Mouse (Mus musculus) limb, embryonic 13.5 days (tissue): ENCODE data around the gene CN725425. TPM values are rescaled to one million over a fixed set of nuclear protein-coding genes. Genes with fewer than 3 reads are reported as not detected.

Source experiments
- ATAC-seq: fragments of 200-750 bp; cut with Nextera tagmentation; 2 replicates; pipeline ENCODE4 v1.8.0; 2017; ENCODE audit warnings: low read depth, moderate number of reproducible peaks, moderate TSS enrichment; ENCODE audit not compliant: low FRiP score
- H3K27ac ChIP-seq: fragments of 300-500 bp; sonication (generic); 2 replicates; pipeline ENCODE4 v1.5.1; 2015; ENCODE audit warnings: inconsistent platforms, mild to moderate bottlenecking, moderate library complexity
- H3K27me3 ChIP-seq: fragments of 300-500 bp; sonication (generic); 2 replicates; pipeline ENCODE4 v1.6.1; 2015; ENCODE audit warnings: mild to moderate bottlenecking, inconsistent platforms
- H3K36me3 ChIP-seq: fragments of 300-500 bp; sonication (generic); 2 replicates; pipeline ENCODE4 v1.6.1; 2015; ENCODE audit warnings: inconsistent platforms, mild to moderate bottlenecking, moderate library complexity
- H3K4me1 ChIP-seq: fragments of 300-500 bp; sonication (generic); 2 replicates; pipeline ENCODE4 v1.6.1; 2015; ENCODE audit warnings: inconsistent platforms
- H3K4me2 ChIP-seq: fragments of 300-500 bp; sonication (generic); replicated peaks from 2 replicates; pipeline ENCODE4 v1.6.1; 2015; ENCODE audit warnings: inconsistent platforms, mild to moderate bottlenecking, moderate library complexity
- H3K4me3 ChIP-seq: fragments of 300-500 bp; sonication (generic); 2 replicates; pipeline ENCODE4 v1.5.1; 2015; ENCODE audit warnings: moderate library complexity, mild to moderate bottlenecking, inconsistent platforms
- H3K9ac ChIP-seq: fragments of 300-500 bp; sonication (generic); 2 replicates; pipeline ENCODE4 v1.6.1; 2015; ENCODE audit warnings: mild to moderate bottlenecking, inconsistent platforms
- H3K9me3 ChIP-seq: fragments of 300-500 bp; sonication (generic); 2 replicates; pipeline ENCODE4 v1.6.1; 2016; ENCODE audit warnings: inconsistent platforms
- WGBS: fragments of 180-500 bp; shearing (Covaris S2); methylation state at CpG from one replicate; pipeline ENCODE4 v1.1.7; 2015; 5-methylcytosine and 5-hydroxymethylcytosine counted together
- polyA plus RNA-seq: library from polyadenylated mRNA; unstranded; fragments of >200 nt; fragmentation: Nextera tagmentation; extraction: Ambion mirVana; gene quantifications from 2 replicates; pipeline ENCODE4 v1.2.1, GENCODE M21; 2015

The CN725425 gene
- polyA plus RNA-seq, result not detected in 2 replicates

DNA sequence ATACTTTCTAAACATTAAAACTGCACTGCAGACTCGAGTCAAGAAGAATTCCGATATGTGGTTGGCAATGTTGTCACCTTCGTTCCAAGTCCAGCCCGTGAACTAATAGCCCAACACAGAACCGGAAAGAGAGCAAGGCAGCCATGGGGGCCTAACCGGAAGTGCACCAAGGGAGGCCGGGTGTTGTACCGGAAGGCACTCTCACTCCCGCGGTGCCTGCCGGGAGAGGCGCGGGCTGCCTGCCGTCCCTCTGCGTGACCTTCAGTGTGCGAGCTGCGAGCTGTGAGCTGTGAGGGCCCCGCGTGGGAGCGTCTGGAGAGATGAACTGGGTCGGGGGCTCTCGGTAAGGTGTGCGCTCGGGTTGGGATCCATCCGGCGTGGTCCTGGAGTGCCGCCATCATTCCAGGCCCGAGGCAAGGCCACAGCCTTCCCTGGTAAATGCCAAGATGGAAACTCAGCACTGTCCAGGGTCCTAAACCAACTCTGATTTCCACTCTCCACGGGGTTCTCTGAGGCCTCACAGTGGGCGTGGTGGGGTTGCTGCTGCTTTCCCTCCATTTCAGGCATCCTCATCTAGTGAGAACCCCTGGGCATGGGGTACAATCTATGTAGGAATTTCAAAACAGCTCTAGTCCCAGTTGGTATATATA lies at the start of gene CN725425:
CN725425 (plus strand) TSS at position 239 of the 650 bp plus-strand sequence.
- no peak within 1 kb of the TSS for H3K4me3 ChIP-seq
- ATAC-seq, result no peak
- no peak within 1 kb of the TSS for H3K4me2 ChIP-seq
- no peak within 1 kb of the TSS for H3K9ac ChIP-seq
- WGBS, result 90% methylated on average over 30 of the region's 30 CpGs
- H3K27me3 ChIP-seq, result no peaks in the 10 kb centered on the region
- H3K4me1 ChIP-seq, result no peaks in the 10 kb centered on the region
- H3K36me3 ChIP-seq, result no peaks in the 10 kb centered on the region
- H3K9me3 ChIP-seq, result no peaks in the 10 kb centered on the region
- H3K27ac ChIP-seq, result no peak within 1 kb of the TSS

DNA sequence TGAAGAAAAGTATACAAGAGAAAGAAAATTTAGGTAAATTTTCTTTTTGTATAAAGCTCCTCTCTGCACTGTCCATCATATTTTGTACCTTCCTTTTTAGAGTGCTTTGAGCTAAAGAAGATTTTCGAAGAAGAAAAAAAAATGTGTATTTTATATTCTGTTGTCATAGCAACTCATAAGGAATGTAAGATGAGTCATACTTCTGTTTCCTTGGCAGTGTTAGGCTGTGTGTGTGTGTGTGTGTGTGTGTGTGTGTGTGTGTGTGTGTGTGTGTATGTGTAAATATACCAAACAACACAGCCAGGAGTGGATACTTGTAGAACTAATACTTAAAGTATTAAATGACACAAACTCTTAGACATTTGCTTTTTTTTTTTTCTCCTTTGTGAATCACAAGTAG lies 46.7 kb upstream of the CN725425 start:
- no peaks in the 10 kb centered on the region for H3K27me3 ChIP-seq
- H3K4me1 ChIP-seq, result no peaks in the 10 kb centered on the region
- H3K36me3 ChIP-seq, result no peaks in the 10 kb centered on the region
- ATAC-seq, result no peak
- no peak overlapping the region for H3K27ac ChIP-seq
- WGBS, result 73% methylated on average over 1 of the region's 1 CpGs
- no peak overlapping the region for H3K4me3 ChIP-seq
- no peaks in the 10 kb centered on the region for H3K9me3 ChIP-seq
- H3K9ac ChIP-seq, result no peak overlapping the region
- no peak overlapping the region for H3K4me2 ChIP-seq

DNA sequence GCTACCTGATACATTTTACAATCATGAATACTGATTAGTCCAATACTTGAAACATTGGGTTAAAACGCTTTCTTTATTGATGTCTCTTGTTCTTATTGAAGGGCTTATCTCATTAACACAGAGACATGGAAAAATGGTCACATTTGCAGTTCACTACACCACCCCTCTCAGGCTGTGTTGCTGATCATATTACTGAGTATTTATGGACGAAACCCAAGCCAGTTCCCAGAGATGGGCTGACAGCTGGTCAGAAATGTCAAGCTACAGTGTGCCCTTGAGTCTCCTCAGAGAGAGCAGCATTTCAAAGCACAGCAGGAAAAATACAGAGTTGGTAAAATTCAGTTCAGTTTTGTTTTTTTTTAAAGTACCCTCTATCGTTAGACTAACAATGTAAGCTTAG lies 46.0 kb upstream of the CN725425 start:
- ATAC-seq, result peak; percentile 72; the same call in 1 of the 2 replicates
- Histone ChIP-seq H3K27ac (no peak overlapping the region), H3K9me3 (no peaks in the 10 kb centered on the region), H3K9ac (no peak overlapping the region), H3K4me3 (no peak overlapping the region), H3K36me3 (no peaks in the 10 kb centered on the region), H3K4me1 (no peaks in the 10 kb centered on the region), H3K27me3 (no peaks in the 10 kb centered on the region), H3K4me2 (no peak overlapping the region)
- WGBS, result 65% methylated on average over 3 of the region's 3 CpGs

DNA sequence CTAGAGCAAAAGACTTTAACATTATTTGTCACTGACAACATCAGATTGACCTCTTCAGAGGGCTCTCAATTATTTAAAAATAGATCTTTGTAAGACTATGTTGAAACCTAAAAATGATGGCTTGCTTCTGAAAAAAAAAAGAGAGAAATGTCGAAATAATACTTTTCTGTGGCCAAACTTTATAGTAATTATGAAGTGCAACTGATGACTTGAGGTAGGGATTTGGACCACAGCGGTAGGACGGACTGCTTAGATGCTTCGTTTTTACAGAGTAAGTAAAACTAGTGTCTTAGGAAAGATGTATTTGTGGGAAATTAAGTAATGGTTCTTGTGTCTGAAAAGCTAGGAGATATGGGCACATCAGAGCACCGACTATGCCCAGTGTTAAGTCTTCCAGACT lies 38.1 kb upstream of the CN725425 start:
- Histone ChIP-seq H3K4me2 (no peak overlapping the region), H3K9ac (no peak overlapping the region), H3K9me3 (no peaks in the 10 kb centered on the region), H3K4me1 (no peaks in the 10 kb centered on the region), H3K27me3 (no peaks in the 10 kb centered on the region), H3K4me3 (no peak overlapping the region), H3K27ac (no peak overlapping the region), H3K36me3 (no peaks in the 10 kb centered on the region)
- 84% methylated on average over 5 of the region's 5 CpGs for WGBS
- no peak for ATAC-seq

DNA sequence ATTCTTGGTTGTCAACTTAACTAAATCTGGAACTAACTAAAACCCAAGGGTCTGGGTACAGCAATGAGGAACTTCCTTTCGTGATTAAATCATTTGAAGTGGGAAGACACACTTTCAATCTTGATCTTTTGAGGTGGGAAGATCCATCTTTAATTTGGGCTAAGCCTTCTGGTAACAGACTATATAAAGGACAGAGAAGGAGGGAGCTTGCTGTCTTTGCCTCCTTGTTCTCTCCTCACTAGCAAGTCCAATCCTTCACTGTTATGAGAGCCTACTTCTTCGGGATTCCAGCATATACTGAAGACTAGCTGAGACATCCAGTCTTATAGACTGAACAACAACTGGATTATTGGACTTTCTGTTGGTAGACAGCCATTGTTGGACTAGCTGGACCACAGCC lies 35.8 kb upstream of the CN725425 start:
- H3K27ac ChIP-seq, result no peak overlapping the region
- H3K4me2 ChIP-seq, result no peak overlapping the region
- H3K9me3 ChIP-seq, result no peaks in the 10 kb centered on the region
- no peak for ATAC-seq
- H3K4me3 ChIP-seq, result no peak overlapping the region
- H3K27me3 ChIP-seq, result no peaks in the 10 kb centered on the region
- no peaks in the 10 kb centered on the region for H3K36me3 ChIP-seq
- 84% methylated on average over 2 of the region's 2 CpGs for WGBS
- H3K4me1 ChIP-seq, result no peaks in the 10 kb centered on the region
- no peak overlapping the region for H3K9ac ChIP-seq

DNA sequence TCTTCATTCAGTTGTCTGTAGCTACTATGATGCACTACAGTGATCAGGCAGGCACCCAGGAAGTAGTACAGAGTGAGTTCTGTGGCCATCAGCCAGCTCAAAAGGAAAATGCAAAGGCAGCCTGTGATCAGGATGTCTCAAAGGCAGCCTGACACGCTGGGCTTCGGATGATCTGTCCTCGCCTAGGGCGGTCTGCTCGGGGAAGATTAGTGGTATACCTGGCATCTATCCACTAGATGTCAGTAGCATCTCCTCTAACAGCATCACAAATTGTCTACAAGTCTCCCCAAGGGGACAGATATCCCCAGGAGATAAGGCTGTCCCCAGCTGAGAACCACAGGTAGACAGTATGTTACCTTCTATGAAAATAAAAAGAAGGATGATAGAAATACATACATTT lies 34.3 kb upstream of the CN725425 start:
- H3K4me1 ChIP-seq, result no peaks in the 10 kb centered on the region
- H3K4me2 ChIP-seq, result no peak overlapping the region
- no peak overlapping the region for H3K9ac ChIP-seq
- H3K27me3 ChIP-seq, result no peaks in the 10 kb centered on the region
- H3K9me3 ChIP-seq, result no peaks in the 10 kb centered on the region
- H3K4me3 ChIP-seq, result no peak overlapping the region
- 7% methylated on average over 5 of the region's 5 CpGs for WGBS
- no peaks in the 10 kb centered on the region for H3K36me3 ChIP-seq
- no peak for ATAC-seq
- H3K27ac ChIP-seq, result no peak overlapping the region

DNA sequence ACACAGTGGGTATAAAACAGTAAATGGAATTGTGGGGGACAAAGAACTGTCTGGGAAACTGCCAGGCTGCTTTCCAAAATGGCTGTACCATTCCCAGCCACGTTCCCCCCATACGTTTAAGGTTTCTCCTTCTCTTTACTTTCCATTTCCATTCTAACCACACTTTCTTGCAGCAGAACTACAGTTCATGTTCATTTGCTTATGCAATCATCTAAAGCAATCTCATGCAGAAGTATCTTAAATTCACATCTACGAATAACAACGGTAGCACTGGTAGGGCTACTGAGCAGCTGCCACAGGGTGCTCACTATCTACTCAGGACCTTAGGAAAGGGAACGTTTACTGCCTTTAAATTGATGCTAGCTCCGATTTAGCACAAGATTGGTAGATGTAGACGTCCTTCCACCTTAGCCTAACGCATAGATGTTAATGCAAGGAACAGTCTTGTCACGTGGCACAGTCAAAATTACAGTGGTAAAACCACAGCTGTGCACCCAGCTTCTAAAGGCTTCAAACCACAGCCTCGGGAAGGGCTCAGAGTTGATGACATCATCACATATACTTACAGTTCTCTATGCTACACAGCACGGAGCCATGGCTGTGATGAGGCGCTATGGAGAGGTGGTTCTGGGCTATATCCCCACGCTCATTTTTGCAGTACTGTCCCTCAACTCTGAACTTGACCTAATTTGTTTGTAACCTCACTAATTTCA lies 31.3 kb upstream of the CN725425 start:
- no peak overlapping the region for H3K4me3 ChIP-seq
- no peaks in the 10 kb centered on the region for H3K27me3 ChIP-seq
- H3K9me3 ChIP-seq, result no peaks in the 10 kb centered on the region
- H3K9ac ChIP-seq, result no peak overlapping the region
- H3K27ac ChIP-seq, result no peak overlapping the region
- no peak for ATAC-seq
- H3K4me2 ChIP-seq, result no peak overlapping the region
- H3K36me3 ChIP-seq, result no peaks in the 10 kb centered on the region
- peaks cover 14% of the 10 kb centered on the region for H3K4me1 ChIP-seq
- WGBS, result 82% methylated on average over 13 of the region's 13 CpGs

DNA sequence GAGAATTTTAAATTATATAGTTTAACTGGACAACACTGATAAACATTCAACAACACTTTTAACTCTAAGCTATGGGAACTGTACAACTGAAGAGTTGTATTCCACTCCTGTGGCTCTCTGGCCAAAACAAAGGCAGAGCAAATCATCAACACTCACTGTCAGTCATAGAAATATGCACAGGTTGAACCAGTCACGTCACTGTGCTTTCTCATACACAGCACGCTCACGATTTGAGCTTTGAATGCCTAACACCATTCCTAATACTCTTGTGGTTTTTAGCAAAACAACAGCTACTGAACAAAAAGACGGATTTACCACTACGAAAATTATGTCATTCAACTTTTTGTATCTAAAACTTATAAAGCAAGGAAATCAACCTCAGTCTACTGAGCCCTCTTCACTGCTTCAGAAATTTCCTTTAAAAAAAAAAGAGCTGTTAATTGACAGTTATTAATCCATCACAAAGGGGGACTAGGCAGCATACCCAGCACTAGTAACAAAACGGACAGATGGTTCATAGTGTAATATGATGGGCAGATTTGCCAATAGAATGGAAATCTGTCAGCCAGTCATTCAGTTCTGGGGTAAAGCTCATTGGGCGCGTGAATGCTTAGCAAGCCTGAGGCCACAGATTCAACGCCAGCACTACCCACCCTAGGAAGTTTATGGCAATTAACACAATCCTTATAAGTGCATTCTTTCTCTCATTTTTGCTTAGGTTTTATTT lies 28.5 kb upstream of the CN725425 start:
- ATAC-seq, result no peak
- 80% methylated on average over 9 of the region's 9 CpGs for WGBS
- no peaks in the 10 kb centered on the region for H3K27me3 ChIP-seq
- no peaks in the 10 kb centered on the region for H3K9me3 ChIP-seq
- H3K36me3 ChIP-seq, result no peaks in the 10 kb centered on the region
- H3K9ac ChIP-seq, result no peak overlapping the region
- no peak overlapping the region for H3K27ac ChIP-seq
- peaks cover 14% of the 10 kb centered on the region for H3K4me1 ChIP-seq
- H3K4me2 ChIP-seq, result no peak overlapping the region
- no peak overlapping the region for H3K4me3 ChIP-seq

DNA sequence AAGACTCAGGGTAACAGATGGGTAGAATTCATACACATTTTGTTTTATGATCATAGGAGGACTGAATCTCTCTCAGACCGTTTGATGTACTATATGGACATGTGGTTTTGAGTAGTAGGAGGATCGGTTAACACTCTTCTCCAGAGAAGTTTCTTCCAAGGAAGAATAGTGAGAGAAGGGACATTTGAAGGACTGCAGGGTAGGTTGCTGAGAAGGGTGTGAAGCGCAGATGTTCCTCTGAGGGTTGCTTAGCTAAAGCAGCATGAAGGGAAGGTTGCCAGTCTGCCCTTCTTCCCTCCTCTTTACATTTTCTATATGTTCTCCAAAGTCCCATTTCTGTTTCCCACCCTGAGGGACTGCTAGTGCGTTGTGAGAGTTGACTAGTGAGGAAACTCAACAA lies 28.0 kb upstream of the CN725425 start:
- Histone ChIP-seq H3K27ac (0 out of 2 replicates have a peak overlapping the region, but pooled peaks have one; percentile 15), H3K4me3 (no peak overlapping the region), H3K36me3 (no peaks in the 10 kb centered on the region), H3K4me2 (no peak overlapping the region), H3K9ac (no peak overlapping the region), H3K4me1 (peaks cover 14% of the 10 kb centered on the region), H3K27me3 (no peaks in the 10 kb centered on the region), H3K9me3 (no peaks in the 10 kb centered on the region)
- no peak for ATAC-seq
- WGBS, result 63% methylated on average over 4 of the region's 4 CpGs

DNA sequence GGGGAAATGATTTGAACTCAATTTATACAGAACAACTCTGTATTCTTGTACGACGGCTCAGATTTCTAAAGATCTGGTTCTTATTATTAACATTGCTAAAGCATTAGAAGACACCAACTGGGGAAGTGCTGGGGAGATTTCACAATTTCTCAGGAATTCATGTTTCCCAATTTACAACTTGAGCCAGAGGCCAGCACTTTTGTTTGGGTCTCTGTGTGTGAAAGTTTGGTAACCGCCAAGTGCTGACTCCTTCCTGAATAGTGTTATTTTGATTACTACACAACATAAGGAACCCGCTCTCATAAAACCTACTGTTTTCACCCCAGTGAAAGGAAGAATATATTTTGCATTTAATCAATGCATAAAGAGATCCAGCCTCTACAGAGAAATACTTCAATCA lies 27.1 kb upstream of the CN725425 start:
- H3K27me3 ChIP-seq, result no peaks in the 10 kb centered on the region
- H3K4me3 ChIP-seq, result no peak overlapping the region
- H3K27ac ChIP-seq, result no peak overlapping the region
- no peaks in the 10 kb centered on the region for H3K9me3 ChIP-seq
- H3K4me2 ChIP-seq, result no peak overlapping the region
- 41% methylated on average over 4 of the region's 4 CpGs for WGBS
- peaks cover 14% of the 10 kb centered on the region for H3K4me1 ChIP-seq
- no peaks in the 10 kb centered on the region for H3K36me3 ChIP-seq
- H3K9ac ChIP-seq, result no peak overlapping the region
- 0 out of 2 replicates have a peak, but pooled peaks have one; percentile 11 for ATAC-seq

DNA sequence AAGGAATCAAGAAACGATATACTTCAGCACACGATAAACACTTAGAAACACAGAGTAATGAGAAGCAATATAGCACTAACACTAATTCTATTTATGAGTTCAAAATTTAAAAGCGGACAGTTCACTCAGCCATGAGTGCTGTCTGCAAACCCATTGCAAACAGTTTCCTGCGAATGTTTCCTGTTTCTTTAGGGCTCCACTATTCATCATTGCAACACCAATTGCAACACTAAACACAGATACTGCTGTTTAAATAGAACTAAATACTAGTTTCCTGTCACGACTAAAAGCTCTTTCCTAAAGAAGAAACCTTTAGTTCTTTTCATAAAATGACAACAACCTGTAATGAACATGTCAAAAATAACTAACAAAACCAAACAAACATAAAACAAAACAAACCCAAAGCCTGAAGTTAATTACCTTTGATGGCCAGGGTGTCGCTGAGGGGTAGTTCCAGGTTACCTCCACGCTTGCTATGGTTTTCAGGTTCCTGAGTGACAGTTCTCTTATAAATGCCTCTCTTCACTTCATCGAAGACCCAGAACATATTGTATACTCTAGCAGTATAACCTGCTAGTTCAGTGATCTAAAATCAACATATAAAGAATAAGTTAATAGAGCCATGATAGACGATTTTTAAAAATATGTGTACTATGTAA lies 20.5 kb upstream of the CN725425 start:
- Histone ChIP-seq H3K4me2 (no peak overlapping the region), H3K9ac (no peak overlapping the region), H3K9me3 (no peaks in the 10 kb centered on the region), H3K4me3 (no peak overlapping the region), H3K27ac (no peak overlapping the region), H3K36me3 (no peaks in the 10 kb centered on the region), H3K27me3 (no peaks in the 10 kb centered on the region), H3K4me1 (no peaks in the 10 kb centered on the region)
- ATAC-seq, result no peak
- WGBS, result 63% methylated on average over 9 of the region's 9 CpGs
